Mouse (Mus musculus) midbrain, embryonic 11.5 days (tissue): ENCODE results near the gene Tbx19. TPM values are rescaled to one million over a fixed set of nuclear protein-coding genes. Genes with fewer than 3 reads are reported as not detected.
A peak's percentile ranks its signal among the peaks of the same experiment; 100 is the strongest.

Experiments used
- ATAC-seq: fragments of 200-750 bp; cut with Nextera tagmentation; 2 replicates; pipeline ENCODE4 v1.8.0; 2017; ENCODE audit warnings: moderate TSS enrichment, moderate library complexity; ENCODE audit not compliant: low FRiP score
- DNase-seq: peaks from one replicate; pipeline ENCODE4 v3.0.0; 2015; ENCODE audit warnings: low spot score; ENCODE audit errors: missing footprints
- H3K27ac ChIP-seq: fragments of 300-500 bp; sonication (generic); 2 replicates; pipeline ENCODE4 v1.5.1; 2014; ENCODE audit warnings: low read depth, low read length
- H3K27me3 ChIP-seq: fragments of 300-500 bp; sonication (generic); 2 replicates; pipeline ENCODE4 v1.6.1; 2014; ENCODE audit warnings: mild to moderate bottlenecking, low read length, moderate library complexity, mixed read lengths; ENCODE audit not compliant: control insufficient read depth, insufficient read depth
- H3K36me3 ChIP-seq: fragments of 300-500 bp; sonication (generic); 2 replicates; pipeline ENCODE4 v1.6.1; 2014; ENCODE audit warnings: mild to moderate bottlenecking, low read length, moderate library complexity, mixed read lengths; ENCODE audit not compliant: control insufficient read depth, insufficient read depth
- H3K4me1 ChIP-seq: fragments of 300-500 bp; sonication (generic); 2 replicates; pipeline ENCODE4 v1.6.1; 2014; ENCODE audit warnings: low read length; ENCODE audit not compliant: control insufficient read depth, insufficient read depth
- H3K4me2 ChIP-seq: fragments of 300-500 bp; sonication (generic); 2 replicates; pipeline ENCODE4 v1.6.1; 2014; ENCODE audit warnings: mild to moderate bottlenecking, moderate library complexity
- H3K4me3 ChIP-seq: fragments of 300-500 bp; sonication (generic); 2 replicates; pipeline ENCODE4 v1.5.1; 2014; ENCODE audit warnings: low read depth, low read length
- H3K9ac ChIP-seq: fragments of 300-500 bp; sonication (generic); 2 replicates; pipeline ENCODE4 v1.6.1; 2014; ENCODE audit warnings: low read length
- H3K9me3 ChIP-seq: fragments of 300-500 bp; sonication (generic); 2 replicates; pipeline ENCODE4 v1.6.1; 2016; ENCODE audit warnings: low read length; ENCODE audit not compliant: control insufficient read depth
- WGBS: fragments of 180-500 bp; shearing (Covaris S2); extraction: QIAGEN DNeasy Blood & Tissue Kit; methylation state at CpG from one replicate; pipeline ENCODE4 v1.1.7; 2014; 5-methylcytosine and 5-hydroxymethylcytosine counted together
- polyA plus RNA-seq: library from polyadenylated mRNA; unstranded; fragments of >200 nt; fragmentation: Nextera tagmentation; extraction: Ambion mirVana; gene quantifications from 2 replicates; pipeline ENCODE4 v1.2.1, GENCODE M21; 2014

Gene Tbx19
- polyA plus RNA-seq, 1 experiment from 2014 or later = not detected

GRCm38 (mm10) chr1:165171277-165171676, 10.7 kb upstream of the Tbx19 start:
- Histone ChIP-seq H3K9ac (no peak overlapping the region), H3K4me2 (no peak overlapping the region), H3K27ac (no peak overlapping the region), H3K27me3 (no peaks in the 10 kb centered on the region; the same call in 1 of the 2 replicates), H3K4me1 (no peaks in the 10 kb centered on the region), H3K36me3 (no peaks in the 10 kb centered on the region), H3K4me3 (no peak overlapping the region), H3K9me3 (no peaks in the 10 kb centered on the region)
- peak; percentile 47 for DNase-seq
- ATAC-seq = no peak
- WGBS = 76% methylated on average over 7 of the region's 8 CpGs

DNA sequence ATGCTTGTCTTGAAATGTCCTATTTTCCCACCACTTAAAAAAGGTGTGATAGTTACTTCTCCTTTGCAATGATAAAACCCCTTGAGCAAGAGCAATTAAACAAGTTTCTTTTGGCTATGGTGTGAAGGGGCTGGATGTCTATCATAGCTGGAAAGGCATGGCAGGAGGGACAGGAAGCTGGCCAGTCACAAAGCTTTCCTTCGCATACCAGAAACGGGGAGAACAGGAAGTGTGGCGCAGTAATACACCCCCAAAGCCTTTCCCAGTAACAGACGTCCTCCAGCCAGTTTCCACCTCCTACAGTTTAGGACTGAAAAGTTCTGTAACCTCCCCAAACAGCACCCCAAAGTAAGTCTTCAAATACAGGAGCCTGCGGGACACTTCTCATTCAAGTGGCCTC, 9.6 kb upstream of the Tbx19 start:
- Histone ChIP-seq H3K4me2 (no peak overlapping the region), H3K27ac (no peak overlapping the region), H3K4me3 (no peak overlapping the region), H3K27me3 (no peaks in the 10 kb centered on the region; the same call in 1 of the 2 replicates), H3K36me3 (no peaks in the 10 kb centered on the region), H3K9ac (no peak overlapping the region), H3K9me3 (no peaks in the 10 kb centered on the region), H3K4me1 (no peaks in the 10 kb centered on the region)
- ATAC-seq (no peak), DNase-seq (no peak)
- 89% methylated on average over 5 of the region's 5 CpGs for WGBS

DNA sequence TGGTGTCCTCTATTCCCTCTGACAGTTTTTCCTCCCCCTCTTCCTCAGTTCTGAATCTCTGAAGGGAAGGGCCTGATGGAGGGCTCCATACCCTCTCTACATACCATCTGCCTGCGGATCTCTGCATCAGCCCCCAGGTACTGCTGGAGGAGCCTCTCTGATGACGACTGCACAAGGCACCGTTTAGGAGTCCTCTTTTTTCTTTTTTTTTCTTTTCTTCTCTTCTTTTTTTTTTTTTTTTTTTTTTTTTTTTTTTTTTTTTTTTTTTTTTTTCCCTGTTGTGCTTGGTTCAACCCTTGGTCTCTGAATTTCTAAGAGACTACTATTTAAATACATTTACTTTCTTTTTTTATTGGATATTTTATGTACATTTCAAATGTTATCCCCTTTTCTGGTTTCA, 8.9 kb upstream of the Tbx19 start:
- Histone ChIP-seq H3K9ac (no peak overlapping the region), H3K4me2 (no peak overlapping the region), H3K27ac (no peak overlapping the region), H3K9me3 (no peaks in the 10 kb centered on the region), H3K4me3 (no peak overlapping the region), H3K27me3 (no peaks in the 10 kb centered on the region; the same call in 1 of the 2 replicates), H3K4me1 (no peaks in the 10 kb centered on the region), H3K36me3 (no peaks in the 10 kb centered on the region)
- 90% methylated on average over 3 of the region's 3 CpGs for WGBS
- ATAC-seq (no peak), DNase-seq (peak; percentile 12)

GRCm38 (mm10) chr1:165164920-165165319, 4.3 kb upstream of the Tbx19 start:
- Histone ChIP-seq H3K27ac (no peak overlapping the region), H3K4me2 (no peak overlapping the region), H3K9ac (no peak overlapping the region), H3K27me3 (no peaks in the 10 kb centered on the region), H3K4me1 (no peaks in the 10 kb centered on the region), H3K9me3 (no peaks in the 10 kb centered on the region), H3K4me3 (no peak overlapping the region), H3K36me3 (no peaks in the 10 kb centered on the region)
- WGBS = 77% methylated on average over 6 of the region's 6 CpGs
- ATAC-seq (no peak), DNase-seq (peak; percentile 10)

DNA sequence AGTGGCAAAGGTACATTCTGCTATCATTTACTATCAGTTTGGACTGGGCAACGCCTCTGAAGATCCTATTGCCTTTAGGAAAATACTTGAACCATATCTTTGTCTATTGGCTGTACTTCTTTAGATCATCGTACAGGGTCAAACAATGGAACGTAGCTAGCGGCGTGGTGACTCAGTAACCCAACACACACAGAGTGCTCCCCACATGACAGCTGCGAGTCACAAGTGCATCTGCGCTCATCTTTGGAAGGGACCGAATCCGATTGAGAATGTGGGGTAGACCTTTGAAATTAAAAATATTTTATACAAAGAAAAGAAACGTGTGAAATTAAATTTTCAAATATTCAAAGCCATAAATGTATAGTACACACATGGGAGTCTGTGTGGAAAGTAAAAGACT, 1.7 kb downstream of the Tbx19 start:
- DNase-seq = peak; percentile 70
- H3K36me3 ChIP-seq = no peaks in the 10 kb centered on the region
- WGBS = 79% methylated on average over 10 of the region's 10 CpGs
- no peaks in the 10 kb centered on the region for H3K27me3 ChIP-seq
- no peak overlapping the region for H3K4me2 ChIP-seq
- H3K4me3 ChIP-seq = no peak overlapping the region
- no peak overlapping the region for H3K27ac ChIP-seq
- H3K9ac ChIP-seq = no peak overlapping the region
- no peaks in the 10 kb centered on the region for H3K9me3 ChIP-seq
- no peak for ATAC-seq
- H3K4me1 ChIP-seq = no peaks in the 10 kb centered on the region

GRCm38 (mm10) chr1:165154162-165154561, 6.4 kb downstream of the Tbx19 start:
- no peaks in the 10 kb centered on the region for H3K36me3 ChIP-seq
- ATAC-seq = no peak
- no peaks in the 10 kb centered on the region for H3K4me1 ChIP-seq
- H3K4me2 ChIP-seq = no peak overlapping the region
- 88% methylated on average over 4 of the region's 4 CpGs for WGBS
- H3K27ac ChIP-seq = no peak overlapping the region
- no peak overlapping the region for H3K9ac ChIP-seq
- no peaks in the 10 kb centered on the region for H3K27me3 ChIP-seq
- DNase-seq = no peak
- no peaks in the 10 kb centered on the region for H3K9me3 ChIP-seq
- H3K4me3 ChIP-seq = no peak overlapping the region

GRCm38 (mm10) chr1:165151216-165151615, 9.4 kb downstream of the Tbx19 start:
- Histone ChIP-seq H3K4me1 (no peaks in the 10 kb centered on the region), H3K27ac (no peak overlapping the region), H3K4me3 (no peak overlapping the region), H3K9me3 (no peaks in the 10 kb centered on the region), H3K27me3 (no peaks in the 10 kb centered on the region), H3K36me3 (no peaks in the 10 kb centered on the region), H3K9ac (no peak overlapping the region), H3K4me2 (no peak overlapping the region)
- ATAC-seq (no peak), DNase-seq (no peak)
- 82% methylated on average over 8 of the region's 8 CpGs for WGBS

GRCm38 (mm10) chr1:165142343-165142916, 18.1 kb downstream of the Tbx19 start:
- no peak overlapping the region for H3K27ac ChIP-seq
- H3K9me3 ChIP-seq = no peaks in the 10 kb centered on the region
- 85% methylated on average over 12 of the region's 12 CpGs for WGBS
- ATAC-seq (no peak), DNase-seq (no peak)
- H3K36me3 ChIP-seq = no peaks in the 10 kb centered on the region
- no peaks in the 10 kb centered on the region for H3K27me3 ChIP-seq
- H3K4me1 ChIP-seq = no peaks in the 10 kb centered on the region
- H3K9ac ChIP-seq = no peak overlapping the region
- no peak overlapping the region for H3K4me2 ChIP-seq
- H3K4me3 ChIP-seq = no peak overlapping the region

- DNase-seq = no peak
- no peak for ATAC-seq
- Histone ChIP-seq H3K9me3 (no peaks in the 10 kb centered on the region), H3K4me2 (no peak overlapping the region), H3K4me1 (no peaks in the 10 kb centered on the region), H3K27me3 (no peaks in the 10 kb centered on the region), H3K36me3 (no peaks in the 10 kb centered on the region), H3K4me3 (no peak overlapping the region), H3K27ac (no peak overlapping the region), H3K9ac (no peak overlapping the region)
- 85% methylated on average over 3 of the region's 3 CpGs for WGBS
Measured at GRCm38 (mm10) chr1:165140227-165140626, 20.3 kb downstream of the Tbx19 start.
